Mouse (Mus musculus): Measurements from ENCODE around the gene Rdx. TPM values are rescaled to one million over a fixed set of nuclear protein-coding genes. Genes with fewer than 3 reads are reported as not detected.

Gene Rdx
- polyA plus RNA-seq, 1 experiment from 2014 or later = 119 TPM

DNA sequence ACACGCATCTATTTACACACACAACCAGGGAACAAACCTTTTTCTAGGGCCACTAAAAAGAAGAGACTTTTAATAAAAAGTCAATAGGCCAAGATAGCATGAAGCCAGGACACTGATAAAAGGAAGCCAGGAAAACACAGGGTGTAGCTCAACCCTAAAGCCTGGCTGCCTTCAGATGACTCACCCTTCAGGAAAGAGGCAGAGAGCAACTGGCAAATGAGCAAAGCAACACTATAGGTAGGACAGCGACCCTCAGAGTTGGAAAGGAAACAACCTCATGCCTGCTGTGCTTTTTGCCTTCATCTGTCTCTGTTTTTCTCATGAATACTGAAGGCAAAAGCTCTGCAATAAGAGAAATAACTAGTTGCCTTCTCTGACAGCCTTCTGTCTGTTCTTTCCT is 85.8 kb downstream of the Rdx start:
- H3K4me1 ChIP-seq (ENCODE audit: insufficient read depth, low read length) = no peaks in the 10 kb centered on the region
- no peaks in the 10 kb centered on the region for H3K27me3 ChIP-seq (ENCODE audit: insufficient read depth, low read length)
- no peaks in the 10 kb centered on the region for H3K36me3 ChIP-seq (ENCODE audit: insufficient read depth, low read length)
- WGBS = 77% methylated on average over 2 of the region's 2 CpGs
- no peak overlapping the region for H3K27ac ChIP-seq (ENCODE audit: low read length)
- H3K9me3 ChIP-seq (ENCODE audit: low read length) = no peaks in the 10 kb centered on the region
- ATAC-seq (ENCODE audit: low FRiP score, low TSS enrichment) = no peak
- H3K4me2 ChIP-seq (replicated peaks; ENCODE audit: low read depth, low read length) = no peak overlapping the region
- H3K9ac ChIP-seq (replicated peaks; ENCODE audit: low read length) = no peak overlapping the region
- no peak overlapping the region for H3K4me3 ChIP-seq (ENCODE audit: low read length)

Small RNA genes within 50 kb of the gene (microRNA-seq; reads per million reads assigned to microRNA genes)
- not detected for gene Gm27686
- not detected for gene Mir6244

Other genes with a start within 250 kb of the Rdx start
- gene Fdx1, start 83.6 kb upstream of the Rdx start, polyA plus RNA-seq (2015; fragmentation: Nextera tagmentation; extraction: Ambion mirVana) = 114 and 119 TPM in 2 replicates
- gene Zc3h12c, start 121.4 kb downstream of the Rdx start, polyA plus RNA-seq (2015; fragmentation: Nextera tagmentation; extraction: Ambion mirVana) = 3.0 and 3.4 TPM in 2 replicates

Data from kidney, embryonic 16.5 days (tissue).